Mouse (Mus musculus): ENCODE data around the gene Speg. TPM values are rescaled to one million over a fixed set of nuclear protein-coding genes. Genes with fewer than 3 reads are reported as not detected.
A peak's percentile ranks its signal among the peaks of the same experiment; 100 is the strongest.

Gene Speg
- polyA plus RNA-seq (2015; fragmentation: Nextera tagmentation; extraction: Ambion mirVana): 17.7 and 20.8 TPM in 2 replicates

- peak within 1 kb of the TSS; percentile 11; the same call in 1 of the 2 replicates for H3K4me3 ChIP-seq (ENCODE audit: low read depth, low read length)
- no peak within 1 kb of the TSS for H3K27ac ChIP-seq (ENCODE audit: low read length)
- H3K9me3 ChIP-seq (replicated peaks; ENCODE audit: control insufficient read depth, low read length, poor library complexity, severe bottlenecking): no peaks in the 10 kb centered on the region
- peaks cover 13% of the 10 kb centered on the region for H3K4me1 ChIP-seq (ENCODE audit: control insufficient read depth, insufficient read depth, low read length)
- 0 out of 2 replicates have a peak, but pooled peaks have one; percentile 8 for ATAC-seq
- peaks cover 11% of the 10 kb centered on the region for H3K27me3 ChIP-seq (ENCODE audit: control insufficient read depth, insufficient read depth, low read depth, low read length)
- H3K9ac ChIP-seq (ENCODE audit: low read depth, low read length): peak within 1 kb of the TSS; percentile 44
- WGBS: 12% methylated on average over 53 of the region's 57 CpGs
- H3K4me2 ChIP-seq (ENCODE audit: low read length): peak within 1 kb of the TSS; percentile 43
- H3K36me3 ChIP-seq (ENCODE audit: control insufficient read depth, insufficient read depth, low read length): no peaks in the 10 kb centered on the region
These were observed at the start of gene Speg for GRCm38 (mm10) chr1:75374950-75375936. Gene Speg (plus strand): TSS chr1:75375297.

GRCm38 (mm10) chr1:75327461-75327860 lies 47.6 kb upstream of the Speg start:
- H3K4me1 ChIP-seq (ENCODE audit: control insufficient read depth, insufficient read depth, low read length): no peaks in the 10 kb centered on the region
- no peak overlapping the region for H3K4me3 ChIP-seq (ENCODE audit: low read depth, low read length)
- no peaks in the 10 kb centered on the region for H3K36me3 ChIP-seq (ENCODE audit: control insufficient read depth, insufficient read depth, low read length)
- H3K9ac ChIP-seq (ENCODE audit: low read depth, low read length): no peak overlapping the region
- no peak for ATAC-seq
- no peaks in the 10 kb centered on the region; the same call in 1 of the 2 replicates for H3K9me3 ChIP-seq (replicated peaks; ENCODE audit: control insufficient read depth, low read length, poor library complexity, severe bottlenecking)
- H3K27me3 ChIP-seq (ENCODE audit: control insufficient read depth, insufficient read depth, low read depth, low read length): no peaks in the 10 kb centered on the region
- no peak overlapping the region for H3K27ac ChIP-seq (ENCODE audit: low read length)
- H3K4me2 ChIP-seq (ENCODE audit: low read length): no peak overlapping the region

GRCm38 (mm10) chr1:75331271-75331670 lies 43.8 kb upstream of the Speg start:
- H3K9ac ChIP-seq (ENCODE audit: low read depth, low read length): no peak overlapping the region
- H3K4me3 ChIP-seq (ENCODE audit: low read depth, low read length): no peak overlapping the region
- H3K4me1 ChIP-seq (ENCODE audit: control insufficient read depth, insufficient read depth, low read length): no peaks in the 10 kb centered on the region; the same call in 1 of the 2 replicates
- WGBS: 84% methylated on average over 1 of the region's 1 CpGs
- ATAC-seq: no peak
- H3K9me3 ChIP-seq (replicated peaks; ENCODE audit: control insufficient read depth, low read length, poor library complexity, severe bottlenecking): no peaks in the 10 kb centered on the region; the same call in 1 of the 2 replicates
- H3K36me3 ChIP-seq (ENCODE audit: control insufficient read depth, insufficient read depth, low read length): no peaks in the 10 kb centered on the region
- no peak overlapping the region for H3K4me2 ChIP-seq (ENCODE audit: low read length)
- H3K27me3 ChIP-seq (ENCODE audit: control insufficient read depth, insufficient read depth, low read depth, low read length): no peaks in the 10 kb centered on the region
- no peak overlapping the region for H3K27ac ChIP-seq (ENCODE audit: low read length)

- Histone ChIP-seq H3K4me2 (ENCODE audit: low read length) (no peak overlapping the region), H3K36me3 (ENCODE audit: control insufficient read depth, insufficient read depth, low read length) (no peaks in the 10 kb centered on the region), H3K27ac (ENCODE audit: low read length) (no peak overlapping the region), H3K4me1 (ENCODE audit: control insufficient read depth, insufficient read depth, low read length) (peaks cover 22% of the 10 kb centered on the region), H3K4me3 (ENCODE audit: low read depth, low read length) (no peak overlapping the region), H3K9ac (ENCODE audit: low read depth, low read length) (no peak overlapping the region), H3K27me3 (ENCODE audit: control insufficient read depth, insufficient read depth, low read depth, low read length) (no peaks in the 10 kb centered on the region), H3K9me3 (replicated peaks; ENCODE audit: control insufficient read depth, low read length, poor library complexity, severe bottlenecking) (no peaks in the 10 kb centered on the region)
- 76% methylated on average over 3 of the region's 3 CpGs for WGBS
- no peak for ATAC-seq
These were observed 38.6 kb upstream of the Speg start for GRCm38 (mm10) chr1:75336461-75336860.

GRCm38 (mm10) chr1:75337097-75337496 lies 38.0 kb upstream of the Speg start:
- peaks cover 22% of the 10 kb centered on the region for H3K4me1 ChIP-seq (ENCODE audit: control insufficient read depth, insufficient read depth, low read length)
- no peaks in the 10 kb centered on the region for H3K36me3 ChIP-seq (ENCODE audit: control insufficient read depth, insufficient read depth, low read length)
- 81% methylated on average over 9 of the region's 9 CpGs for WGBS
- no peaks in the 10 kb centered on the region for H3K27me3 ChIP-seq (ENCODE audit: control insufficient read depth, insufficient read depth, low read depth, low read length)
- no peak for ATAC-seq
- no peak overlapping the region for H3K4me2 ChIP-seq (ENCODE audit: low read length)
- H3K9me3 ChIP-seq (replicated peaks; ENCODE audit: control insufficient read depth, low read length, poor library complexity, severe bottlenecking): no peaks in the 10 kb centered on the region
- H3K4me3 ChIP-seq (ENCODE audit: low read depth, low read length): no peak overlapping the region
- H3K27ac ChIP-seq (ENCODE audit: low read length): no peak overlapping the region
- no peak overlapping the region for H3K9ac ChIP-seq (ENCODE audit: low read depth, low read length)

GRCm38 (mm10) chr1:75338091-75338694 lies 36.9 kb upstream of the Speg start:
- H3K4me1 ChIP-seq (ENCODE audit: control insufficient read depth, insufficient read depth, low read length): peaks cover 24% of the 10 kb centered on the region
- peak overlapping the region; percentile 24; the same call in 1 of the 2 replicates for H3K9ac ChIP-seq (ENCODE audit: low read depth, low read length)
- WGBS: 19% methylated on average over 11 of the region's 11 CpGs
- H3K9me3 ChIP-seq (replicated peaks; ENCODE audit: control insufficient read depth, low read length, poor library complexity, severe bottlenecking): no peaks in the 10 kb centered on the region
- no peak overlapping the region for H3K4me2 ChIP-seq (ENCODE audit: low read length)
- peak; percentile 34 for ATAC-seq
- H3K27me3 ChIP-seq (ENCODE audit: control insufficient read depth, insufficient read depth, low read depth, low read length): no peaks in the 10 kb centered on the region
- no peaks in the 10 kb centered on the region for H3K36me3 ChIP-seq (ENCODE audit: control insufficient read depth, insufficient read depth, low read length)
- H3K4me3 ChIP-seq (ENCODE audit: low read depth, low read length): no peak overlapping the region
- peak overlapping the region; percentile 25 for H3K27ac ChIP-seq (ENCODE audit: low read length)

GRCm38 (mm10) chr1:75339337-75339736 lies 35.8 kb upstream of the Speg start:
- H3K27me3 ChIP-seq (ENCODE audit: control insufficient read depth, insufficient read depth, low read depth, low read length): no peaks in the 10 kb centered on the region
- H3K9ac ChIP-seq (ENCODE audit: low read depth, low read length): no peak overlapping the region; the same call in 1 of the 2 replicates
- H3K27ac ChIP-seq (ENCODE audit: low read length): peak overlapping the region; percentile 65
- no peak overlapping the region for H3K4me2 ChIP-seq (ENCODE audit: low read length)
- no peaks in the 10 kb centered on the region for H3K36me3 ChIP-seq (ENCODE audit: control insufficient read depth, insufficient read depth, low read length)
- peak; percentile 50 for ATAC-seq
- no peaks in the 10 kb centered on the region for H3K9me3 ChIP-seq (replicated peaks; ENCODE audit: control insufficient read depth, low read length, poor library complexity, severe bottlenecking)
- H3K4me3 ChIP-seq (ENCODE audit: low read depth, low read length): no peak overlapping the region
- WGBS: 33% methylated on average over 9 of the region's 9 CpGs
- H3K4me1 ChIP-seq (ENCODE audit: control insufficient read depth, insufficient read depth, low read length): peaks cover 24% of the 10 kb centered on the region

- no peak overlapping the region for H3K4me3 ChIP-seq (ENCODE audit: low read depth, low read length)
- H3K27me3 ChIP-seq (ENCODE audit: control insufficient read depth, insufficient read depth, low read depth, low read length): peaks cover 4% of the 10 kb centered on the region; the same call in 1 of the 2 replicates
- peaks cover 24% of the 10 kb centered on the region for H3K4me1 ChIP-seq (ENCODE audit: control insufficient read depth, insufficient read depth, low read length)
- no peaks in the 10 kb centered on the region for H3K9me3 ChIP-seq (replicated peaks; ENCODE audit: control insufficient read depth, low read length, poor library complexity, severe bottlenecking)
- no peak overlapping the region for H3K4me2 ChIP-seq (ENCODE audit: low read length)
- no peak overlapping the region for H3K9ac ChIP-seq (ENCODE audit: low read depth, low read length)
- 88% methylated on average over 2 of the region's 2 CpGs for WGBS
- ATAC-seq: no peak
- no peaks in the 10 kb centered on the region for H3K36me3 ChIP-seq (ENCODE audit: control insufficient read depth, insufficient read depth, low read length)
- no peak overlapping the region for H3K27ac ChIP-seq (ENCODE audit: low read length)
These were observed 34.6 kb upstream of the Speg start for GRCm38 (mm10) chr1:75340519-75340918.
